Mouse (Mus musculus): ENCODE data around the gene Anks1. TPM values are rescaled to one million over a fixed set of nuclear protein-coding genes. Genes with fewer than 3 reads are reported as not detected.
A peak's percentile ranks its signal among the peaks of the same experiment; 100 is the strongest.

The Anks1 gene
- polyA plus RNA-seq, 1 experiment from 2014 or later, result 7.7 TPM

DNA sequence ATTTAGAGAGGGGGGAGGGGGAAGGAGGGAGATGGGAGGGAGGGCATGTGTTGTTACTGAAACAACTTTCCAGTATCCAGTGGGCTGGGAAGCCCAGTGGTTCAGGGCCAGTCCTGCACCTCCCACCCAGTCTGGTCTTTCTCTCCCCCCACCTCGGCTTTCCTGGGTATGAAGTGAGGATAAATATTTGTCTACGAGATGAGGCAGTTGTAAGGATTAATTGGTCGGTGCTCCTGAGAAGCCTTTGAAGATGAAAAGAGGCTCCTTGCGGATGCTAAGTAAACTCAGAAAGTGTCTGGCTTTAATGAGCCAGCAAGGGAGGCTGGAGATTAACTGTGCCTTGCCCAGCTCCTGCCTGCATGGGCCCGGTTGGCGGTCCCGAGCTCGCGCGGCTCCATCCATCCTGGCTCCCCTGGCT is 192.8 kb downstream of the Anks1 start:
- 34% methylated on average over 10 of the region's 10 CpGs for WGBS
- Histone ChIP-seq H3K27ac (replicated peaks) (no peak overlapping the region), H3K9ac (no peak overlapping the region), H3K4me2 (no peak overlapping the region), H3K9me3 (no peaks in the 10 kb centered on the region), H3K27me3 (replicated peaks) (peaks cover 8% of the 10 kb centered on the region; the same call in 1 of the 2 replicates), H3K4me3 (no peak overlapping the region), H3K36me3 (no peaks in the 10 kb centered on the region), H3K4me1 (peaks cover 5% of the 10 kb centered on the region; the same call in 1 of the 2 replicates)
- no peak for ATAC-seq (ENCODE audit: extremely low read depth, insufficient number of reproducible peaks, low FRiP score, low TSS enrichment)

DNA sequence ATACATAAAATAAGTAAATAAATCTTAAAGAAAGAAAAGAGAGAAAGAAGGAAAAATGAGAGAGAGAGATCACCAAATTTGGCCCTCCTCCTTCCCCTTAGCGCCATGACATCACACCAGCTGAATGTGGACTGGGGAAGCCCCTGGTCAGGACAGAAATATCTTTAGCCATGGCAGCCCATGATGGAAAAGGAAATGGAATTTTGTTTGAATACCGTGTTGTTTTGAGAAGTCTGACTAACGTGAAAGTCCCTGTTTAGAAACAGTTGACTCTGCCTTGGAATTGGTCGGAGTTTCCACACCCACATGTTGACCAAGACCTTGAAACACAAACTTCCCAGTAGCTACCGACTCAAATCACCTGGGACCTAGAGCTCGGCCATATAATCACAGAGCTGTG is 195.3 kb downstream of the Anks1 start:
- ATAC-seq (ENCODE audit: extremely low read depth, insufficient number of reproducible peaks, low FRiP score, low TSS enrichment), result no peak
- no peaks in the 10 kb centered on the region for H3K36me3 ChIP-seq
- WGBS, result 66% methylated on average over 6 of the region's 6 CpGs
- no peak overlapping the region for H3K4me2 ChIP-seq
- no peak overlapping the region for H3K27ac ChIP-seq (replicated peaks)
- H3K9me3 ChIP-seq, result no peaks in the 10 kb centered on the region
- no peak overlapping the region for H3K9ac ChIP-seq
- no peak overlapping the region for H3K4me3 ChIP-seq
- H3K4me1 ChIP-seq, result peaks cover 7% of the 10 kb centered on the region
- 0 out of 2 replicates have a peak, but pooled peaks cover 8% of the 10 kb centered on the region for H3K27me3 ChIP-seq (replicated peaks)

DNA sequence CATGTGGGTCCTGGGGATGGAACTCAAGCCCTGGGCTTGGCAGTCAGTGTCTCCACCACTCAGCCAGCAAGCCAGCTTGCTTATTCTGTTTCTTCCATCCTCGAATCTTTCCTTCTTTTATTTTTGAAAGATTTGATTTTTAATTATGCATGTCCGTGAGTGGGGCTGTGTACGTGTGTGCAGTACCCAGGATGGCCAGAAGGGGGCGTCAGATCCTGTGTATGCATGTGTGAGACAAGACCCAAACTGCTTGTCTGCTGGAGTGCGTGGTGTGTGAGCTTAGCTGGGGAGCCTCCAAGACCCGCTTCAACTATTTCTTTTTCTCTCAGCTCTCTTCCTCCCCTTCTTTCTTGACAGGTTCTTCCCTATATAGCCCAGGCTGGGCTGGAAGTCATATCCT is 197.2 kb downstream of the Anks1 start:
- no peak for ATAC-seq (ENCODE audit: extremely low read depth, insufficient number of reproducible peaks, low FRiP score, low TSS enrichment)
- H3K36me3 ChIP-seq, result no peaks in the 10 kb centered on the region

DNA sequence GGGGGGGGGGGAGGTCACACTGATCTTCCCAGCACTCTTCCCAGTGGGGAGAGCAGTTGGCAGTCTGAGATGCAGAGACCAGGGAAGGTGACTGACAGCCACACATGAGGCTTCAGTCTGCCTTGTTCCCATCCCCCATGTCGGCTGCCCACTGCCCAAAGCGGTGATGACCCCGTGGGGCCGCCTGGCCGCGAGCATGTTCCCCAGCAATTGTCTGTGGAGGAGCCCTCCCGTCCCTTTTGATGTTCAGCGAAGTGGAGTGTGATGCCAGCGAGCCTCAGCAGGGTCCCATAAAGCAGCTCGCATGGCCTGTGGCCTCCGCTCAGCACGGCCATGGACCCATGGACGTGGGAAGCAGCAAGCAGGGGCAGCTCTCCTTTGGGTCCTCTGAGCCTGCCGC is 198.2 kb downstream of the Anks1 start:
- Histone ChIP-seq H3K9ac (peak overlapping the region; percentile 24; the same call in 1 of the 2 replicates), H3K4me2 (0 out of 2 replicates have a peak overlapping the region, but pooled peaks have one; percentile 5), H3K4me1 (peaks cover 7% of the 10 kb centered on the region), H3K36me3 (no peaks in the 10 kb centered on the region), H3K27me3 (replicated peaks) (0 out of 2 replicates have a peak, but pooled peaks cover 6% of the 10 kb centered on the region), H3K27ac (replicated peaks) (no peak overlapping the region), H3K4me3 (no peak overlapping the region), H3K9me3 (peaks cover under 1% of the 10 kb centered on the region; the same call in 1 of the 2 replicates)
- 24% methylated on average over 14 of the region's 14 CpGs for WGBS
- no peak for ATAC-seq (ENCODE audit: extremely low read depth, insufficient number of reproducible peaks, low FRiP score, low TSS enrichment)

More for the DNA sequence above, 197.2 kb downstream of the Anks1 start:
- WGBS, result 74% methylated on average over 6 of the region's 6 CpGs
- no peak overlapping the region for H3K9ac ChIP-seq
- H3K4me2 ChIP-seq, result no peak overlapping the region
- H3K4me1 ChIP-seq, result peaks cover 7% of the 10 kb centered on the region
- H3K27ac ChIP-seq (replicated peaks), result no peak overlapping the region
- H3K4me3 ChIP-seq, result no peak overlapping the region
- H3K27me3 ChIP-seq (replicated peaks), result 0 out of 2 replicates have a peak, but pooled peaks cover 8% of the 10 kb centered on the region
- no peaks in the 10 kb centered on the region for H3K9me3 ChIP-seq

DNA sequence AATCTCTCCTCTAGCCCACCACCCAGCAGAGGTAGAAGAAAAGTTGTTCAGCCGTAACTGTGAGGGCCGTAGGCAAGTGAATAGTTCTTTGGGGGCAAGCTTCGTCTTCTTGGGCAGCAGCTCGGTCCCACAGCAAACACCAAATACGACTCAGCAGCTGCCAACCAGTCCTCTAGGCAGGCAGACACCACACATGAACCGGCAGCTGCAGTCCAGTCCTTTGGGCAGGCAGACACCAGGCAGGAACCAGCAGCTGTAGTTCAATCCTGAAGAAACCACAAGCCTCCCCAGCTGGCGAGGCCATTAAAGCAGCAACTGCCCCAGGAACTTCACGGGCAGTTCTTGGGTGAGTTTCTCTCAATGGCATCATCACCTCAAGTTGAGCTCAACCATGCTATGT is 203.2 kb downstream of the Anks1 start:
- WGBS, result 88% methylated on average over 8 of the region's 8 CpGs

More for the DNA sequence above, 203.2 kb downstream of the Anks1 start:
- Histone ChIP-seq H3K4me3 (no peak overlapping the region), H3K27ac (replicated peaks) (no peak overlapping the region), H3K4me1 (peaks cover 2% of the 10 kb centered on the region), H3K9me3 (peaks cover 3% of the 10 kb centered on the region; the same call in 1 of the 2 replicates), H3K36me3 (no peaks in the 10 kb centered on the region), H3K4me2 (no peak overlapping the region), H3K9ac (no peak overlapping the region), H3K27me3 (replicated peaks) (0 out of 2 replicates have a peak, but pooled peaks cover 4% of the 10 kb centered on the region)
- no peak for ATAC-seq (ENCODE audit: extremely low read depth, insufficient number of reproducible peaks, low FRiP score, low TSS enrichment)

Other genes with a start within 250 kb of the Anks1 start
- gene Spdef, start 180.4 kb upstream of the Anks1 start, polyA plus RNA-seq (2015; fragmentation: Nextera tagmentation; extraction: Ambion mirVana), result 0.15 and 0.18 TPM in 2 replicates
- gene D17Wsu92e, start 88.7 kb upstream of the Anks1 start, polyA plus RNA-seq (2015; fragmentation: Nextera tagmentation; extraction: Ambion mirVana), result 13.1 and 13.4 TPM in 2 replicates
- gene Snrpc, start 71.2 kb upstream of the Anks1 start, polyA plus RNA-seq (2015; fragmentation: Nextera tagmentation; extraction: Ambion mirVana), result 219 and 230 TPM in 2 replicates
- gene Uhrf1bp1, start 52.9 kb upstream of the Anks1 start, polyA plus RNA-seq (2015; fragmentation: Nextera tagmentation; extraction: Ambion mirVana), result 3.1 TPM in 2 replicates
- 44.1 and 46.1 TPM in 2 replicates for gene Taf11, start 538 bp downstream of the Anks1 start, polyA plus RNA-seq (2015; fragmentation: Nextera tagmentation; extraction: Ambion mirVana)
- gene Tcp11, start 171.3 kb downstream of the Anks1 start, polyA plus RNA-seq (2015; fragmentation: Nextera tagmentation; extraction: Ambion mirVana), result 0.49 and 0.55 TPM in 2 replicates
- gene Scube3, start 232.8 kb downstream of the Anks1 start, polyA plus RNA-seq (2015; fragmentation: Nextera tagmentation; extraction: Ambion mirVana), result 0.69 and 1.1 TPM in 2 replicates